Mouse (Mus musculus) gastrocnemius, postnatal 36 days (tissue): ENCODE data around the gene Nosip. TPM values are rescaled to one million over a fixed set of nuclear protein-coding genes. Genes with fewer than 3 reads are reported as not detected.
A peak's percentile ranks its signal among the peaks of the same experiment; 100 is the strongest.

Experiments used
- DNase-seq, 2 experiments: peaks; one replicate each; pipeline ENCODE4 v3.0.0; 2022
- intact Hi-C: fragments of 180-260 bp; cut with DNase I; formaldehyde crosslinking; loops from one replicate; pipeline ENCODE4 v1.15.1; 2025
- total RNA-seq, 2 experiments: library from RNA; stranded (reverse); gene quantifications; 2 replicates each; pipeline ENCODE4 v1.2.3; 2021

Nosip gene
- total RNA-seq, 2 experiments from 2014 or later: 29.0 to 30.8 TPM

GRCm38 (mm10) chr7:45053931-45054510 is 8.2 kb upstream of the Nosip start:
- DNase-seq: peak; percentile 86 to 89

DNA sequence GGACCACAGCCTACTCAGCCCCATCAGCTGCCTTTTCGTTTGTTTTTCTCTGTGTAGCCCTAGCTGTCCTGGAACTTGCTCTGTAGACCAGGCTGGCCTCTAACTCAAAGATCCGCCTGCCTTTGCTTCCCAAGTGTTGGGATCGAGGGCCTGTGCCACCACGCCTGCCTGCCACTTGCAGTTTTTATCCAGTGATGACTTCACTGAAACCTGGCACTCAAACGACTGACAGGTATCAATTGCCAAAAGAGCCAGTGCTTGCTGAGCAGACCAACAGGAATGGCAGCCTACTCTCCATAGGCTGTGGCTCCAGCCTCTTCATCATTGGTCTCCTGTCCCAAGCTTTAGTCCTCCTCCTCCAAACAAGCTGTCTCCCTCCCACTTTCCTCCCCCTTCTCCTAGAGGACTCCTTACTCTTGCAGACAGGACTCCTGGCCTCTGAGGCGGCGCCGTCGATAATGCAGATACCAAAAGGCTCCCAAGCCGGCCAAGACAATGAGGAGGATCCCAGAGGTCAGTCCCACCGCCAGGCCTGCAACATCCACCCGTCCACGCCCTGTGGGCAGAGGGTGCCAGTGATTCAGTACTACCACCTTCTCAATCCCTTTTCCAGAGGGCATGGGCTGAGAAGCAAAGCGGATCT is 5.8 kb upstream of the Nosip start:
- intact Hi-C loops: no loop called here

More at GRCm38 (mm10) chr7:45053931-45054510, 8.2 kb upstream of the Nosip start:
- intact Hi-C loops: loop anchor here (2.0 kb wide), 1 partner anchor 35 kb away; no protein-coding TSS in a partner anchor

GRCm38 (mm10) chr7:45056972-45057348 is 5.3 kb upstream of the Nosip start:
- intact Hi-C loops: no loop called here
- no peak for DNase-seq

More for the DNA sequence above, 5.8 kb upstream of the Nosip start:
- no peak for DNase-seq

- intact Hi-C loops: no loop called here
- DNase-seq: no peak
Measured at GRCm38 (mm10) chr7:45058607-45059571, 3.3 kb upstream of the Nosip start.

- intact Hi-C loops: no loop called here
- no peak for DNase-seq
Measured at GRCm38 (mm10) chr7:45060632-45061122, 1.6 kb upstream of the Nosip start.

DNA sequence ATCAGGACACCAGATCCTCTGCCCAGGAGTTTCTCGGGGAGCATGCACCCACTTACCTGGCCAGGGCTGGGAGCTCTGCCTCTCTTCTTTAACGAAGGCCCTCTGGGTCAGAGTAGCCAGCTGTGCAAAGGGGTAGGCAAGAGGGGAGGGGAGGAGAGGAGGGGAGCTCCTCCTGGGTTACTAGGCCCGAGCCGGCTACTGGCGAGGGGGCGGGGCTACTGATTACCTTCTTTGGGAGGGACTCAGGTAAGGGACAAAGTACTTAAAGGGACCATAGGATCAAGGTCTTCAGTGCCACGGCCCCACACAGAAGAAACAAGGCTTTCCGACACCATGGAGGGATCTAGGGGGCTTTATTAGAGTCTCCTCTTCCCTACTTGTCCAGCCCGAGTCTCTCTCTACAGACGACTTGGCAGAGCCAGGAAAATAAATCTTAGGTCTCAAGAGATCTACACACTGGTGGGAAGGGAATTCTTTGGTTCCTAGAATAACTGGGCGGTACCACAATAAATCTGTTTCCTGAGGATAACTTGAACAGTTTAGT is 625 bp upstream of the Nosip start:
- intact Hi-C loops: no loop called here

GRCm38 (mm10) chr7:45067190-45067999 is 5.2 kb downstream of the Nosip start:
- intact Hi-C loops: no loop called here
- DNase-seq: no peak

More for the DNA sequence above, 625 bp upstream of the Nosip start:
- no peak for DNase-seq

DNA sequence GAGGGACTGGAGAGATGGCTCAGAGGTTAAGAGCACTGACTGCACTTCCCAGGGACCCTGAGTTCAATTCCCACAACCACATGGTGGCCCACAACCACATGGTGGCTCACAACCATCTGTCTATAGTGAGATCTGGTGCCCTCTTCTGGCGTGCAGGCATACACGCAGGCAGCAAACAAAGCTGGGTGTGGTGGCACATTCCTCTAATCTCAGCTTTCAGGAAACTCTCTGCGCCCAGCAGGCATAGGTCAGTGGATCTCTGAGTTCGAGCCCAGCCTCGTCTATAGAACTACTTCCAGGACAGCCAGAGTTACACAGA is 5.7 kb downstream of the Nosip start:
- intact Hi-C loops: no loop called here
- no peak for DNase-seq

DNA sequence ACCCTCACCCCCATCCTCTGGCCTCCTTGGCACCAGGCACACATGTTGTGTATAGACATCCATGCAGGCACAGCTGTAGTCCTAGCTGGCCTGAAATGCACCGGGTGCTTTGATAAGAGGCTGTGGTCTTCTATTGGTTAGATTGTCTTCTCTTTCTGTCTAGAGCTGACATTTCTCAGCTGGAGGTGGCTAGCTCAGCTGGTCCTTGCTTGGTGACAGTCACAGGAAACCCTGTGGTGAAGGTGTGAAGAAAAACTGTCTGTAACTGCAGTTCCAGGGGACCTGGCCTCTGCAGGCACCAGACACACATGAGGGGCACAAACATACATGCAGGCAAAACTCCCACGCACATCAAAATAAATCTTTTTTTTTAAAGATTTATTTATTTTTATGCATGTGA is 7.4 kb downstream of the Nosip start:
- intact Hi-C loops: loop anchor here (5.0 kb wide), 1 partner anchor 87 kb away; no protein-coding TSS in a partner anchor
- DNase-seq: no peak

GRCm38 (mm10) chr7:45072230-45072629 is 10.0 kb downstream of the Nosip start:
- DNase-seq: no peak
- intact Hi-C loops: loop anchor here (5.0 kb wide), 1 partner anchor 90 kb away; no protein-coding TSS in a partner anchor

- DNase-seq: no peak
Measured at GRCm38 (mm10) chr7:45073171-45073707, 11.0 kb downstream of the Nosip start.

DNA sequence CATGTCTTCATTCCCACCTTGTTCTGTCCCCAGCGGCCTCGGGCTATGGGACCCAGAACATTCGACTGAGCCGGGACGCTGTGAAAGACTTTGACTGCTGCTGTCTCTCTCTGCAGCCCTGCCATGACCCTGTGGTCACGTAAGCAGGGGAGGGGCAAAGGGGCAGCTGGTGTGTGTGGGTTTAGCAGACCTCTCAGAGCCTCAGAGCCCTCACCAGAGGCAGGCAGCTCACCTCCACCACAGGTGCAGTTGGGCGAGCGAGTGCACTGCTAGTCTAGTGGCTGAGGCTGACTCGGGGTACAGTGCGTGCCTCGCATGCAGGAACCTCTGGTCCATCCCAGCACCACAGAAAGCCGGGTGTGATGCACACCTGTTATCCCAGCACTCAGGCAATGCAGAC is 11.7 kb downstream of the Nosip start:
- intact Hi-C loops: loop anchor here (5.0 kb wide), 1 partner anchor 92 kb away; no protein-coding TSS in a partner anchor
- DNase-seq: no peak

More at GRCm38 (mm10) chr7:45073171-45073707, 11.0 kb downstream of the Nosip start:
- intact Hi-C loops: loop anchor here (5.0 kb wide), 1 partner anchor 91 kb away; no protein-coding TSS in a partner anchor

DNA sequence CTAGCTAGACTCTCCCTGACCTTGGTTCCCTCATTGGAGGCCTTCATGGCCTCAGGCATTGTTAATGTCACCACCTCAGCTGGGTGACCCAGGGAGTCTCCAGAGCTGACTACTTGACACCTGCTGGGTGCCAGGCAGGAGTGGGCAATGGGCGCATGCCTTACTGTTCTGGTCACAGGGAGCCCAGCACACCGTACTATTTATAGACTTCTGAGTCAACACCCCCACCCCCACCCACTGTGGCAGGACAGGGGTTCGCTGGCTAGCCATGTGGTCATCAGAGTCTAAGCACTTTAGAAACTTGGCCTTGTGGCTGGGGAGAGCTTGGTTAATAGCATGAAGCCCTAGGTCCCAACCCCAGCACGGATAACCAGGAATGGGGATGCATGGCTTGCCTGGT is 13.2 kb downstream of the Nosip start:
- intact Hi-C loops: loop anchor here (5.0 kb wide), 1 partner anchor 122 kb away; no protein-coding TSS in a partner anchor
- no peak for DNase-seq

GRCm38 (mm10) chr7:45076501-45076900 is 14.3 kb downstream of the Nosip start:
- DNase-seq: no peak
- intact Hi-C loops: loop anchor here (5.0 kb wide), 1 partner anchor 121 kb away; no protein-coding TSS in a partner anchor

DNA sequence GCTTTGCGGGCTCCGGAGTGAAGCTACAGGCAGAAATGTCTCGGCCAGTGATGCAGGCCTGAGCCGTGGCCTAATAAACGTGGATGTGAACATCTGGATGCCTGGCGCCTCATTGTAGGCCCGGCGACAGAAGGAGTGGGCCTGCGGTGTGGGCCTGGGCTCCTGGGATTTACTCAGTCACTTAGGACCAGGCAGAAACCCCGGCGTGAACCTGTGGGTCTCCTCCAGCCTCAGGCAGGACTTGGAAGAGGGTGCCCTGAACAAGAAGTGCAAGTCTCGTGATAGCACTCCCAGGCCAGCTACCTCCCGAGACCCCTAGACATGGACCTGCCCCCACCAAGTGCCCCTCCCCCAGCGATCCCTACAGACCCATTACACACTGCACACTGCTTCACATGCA is 15.1 kb downstream of the Nosip start:
- intact Hi-C loops: loop anchor here (5.0 kb wide), 1 partner anchor 120 kb away; no protein-coding TSS in a partner anchor
- no peak for DNase-seq

DNA sequence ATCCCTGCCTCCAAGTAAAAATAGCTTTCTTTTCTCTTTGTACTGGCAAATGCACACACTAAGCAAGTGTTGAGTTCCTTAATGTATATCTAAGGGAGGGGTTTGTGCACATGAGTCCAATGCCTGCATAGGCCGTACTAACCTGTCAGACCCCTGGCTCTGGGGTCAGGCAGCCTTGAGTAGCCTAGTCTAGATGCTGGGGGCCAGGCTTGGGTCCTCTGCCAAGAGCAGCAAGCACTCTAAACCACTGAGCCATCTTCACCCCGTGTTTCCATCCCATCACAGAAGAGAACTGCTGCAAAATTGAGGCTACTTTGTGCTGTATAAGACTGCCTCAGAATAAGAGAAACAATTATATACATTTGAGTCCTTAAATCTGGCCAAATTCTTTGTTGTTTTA is 15.6 kb downstream of the Nosip start:
- DNase-seq: no peak
- intact Hi-C loops: loop anchor here (5.0 kb wide), 1 partner anchor 119 kb away; no protein-coding TSS in a partner anchor

GRCm38 (mm10) chr7:45078513-45078912 is 16.3 kb downstream of the Nosip start:
- DNase-seq: peak; percentile 70 to 73
- intact Hi-C loops: loop anchor here (5.0 kb wide), 1 partner anchor 119 kb away; no protein-coding TSS in a partner anchor

DNA sequence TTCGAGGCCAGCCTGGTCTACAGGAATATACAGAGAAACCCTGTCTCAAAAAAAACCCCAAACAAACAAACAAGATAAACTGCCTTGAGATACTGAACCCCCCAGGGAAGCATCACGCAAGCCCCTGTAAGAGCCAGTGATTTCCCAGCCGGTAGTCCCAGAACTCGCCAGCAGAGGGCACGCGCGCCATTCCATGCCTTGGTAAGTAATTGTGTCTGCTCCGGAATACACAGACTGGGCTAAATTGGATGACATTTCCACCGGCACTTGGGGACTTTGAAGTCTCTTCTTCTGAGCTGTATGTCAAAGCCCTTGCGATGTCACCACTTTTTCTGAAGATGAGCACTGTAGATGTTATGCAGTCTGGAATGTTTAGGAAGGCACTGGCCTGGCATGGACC is 17.6 kb downstream of the Nosip start:
- intact Hi-C loops: loop anchor here (5.0 kb wide), 2 partner anchors 42 to 117 kb away; partner anchors contain the start of gene Rps11
- DNase-seq: peak; percentile 93 to 94

GRCm38 (mm10) chr7:45081016-45081415 is 18.8 kb downstream of the Nosip start:
- DNase-seq: no peak
- intact Hi-C loops: loop anchor here (1.0 to 5.0 kb wide), 2 partner anchors 41 to 55 kb away; partner anchors contain the start of genes Flt3l, Gm45713 and Rps11
